Mouse (Mus musculus): ENCODE results near the gene Srarp.

- TF ChIP-seq CTCF (IDR thresholded peaks at IDR 0.05; ENCODE audit: extremely low read depth, insufficient read depth, low read length) (peak; percentile 46), POLR2A (IDR thresholded peaks at IDR 0.05; ENCODE audit: extremely low read depth, insufficient read depth, low read length) (no peak)
These were observed 29.2 kb downstream of the Srarp start for GRCm38 (mm10) chr4:141406516-141407299.

Measured in cortical plate, adult 2 months (tissue).